Mouse (Mus musculus) MEL (cell line): ENCODE results near the gene Olfr374.

Experiments used
- CTCF ChIP-seq, 3 experiments: IDR thresholded peaks in 2 of 3; conservative IDR thresholded peaks in 1 of 3; 2 replicates each; pipeline ENCODE4 v1.5.1; 2011 to 2012; ENCODE audit warnings: low read length in 3 of 3, low read depth in 2 of 3, mild to moderate bottlenecking in 2 of 3, improper control_type of control experiment in 1 of 3, inconsistent platforms in 1 of 3, mixed read lengths in 1 of 3, moderate library complexity in 1 of 3; ENCODE audit not compliant: control insufficient read depth in 1 of 3, insufficient read depth in 1 of 3, poor library complexity in 1 of 3, severe bottlenecking in 1 of 3
- GATA1 ChIP-seq: IDR thresholded peaks from 2 replicates; pipeline ENCODE4 v1.6.1; 2011; ENCODE audit warnings: low read depth, low read length, improper control_type of control experiment
- MAFK ChIP-seq: IDR thresholded peaks from 2 replicates; pipeline ENCODE4 v1.6.1; 2011; ENCODE audit warnings: low read depth, mild to moderate bottlenecking, low read length, improper control_type of control experiment, borderline replicate concordance
- MXI1 ChIP-seq: IDR thresholded peaks from 2 replicates; pipeline ENCODE4 v1.6.1; 2011; ENCODE audit warnings: mild to moderate bottlenecking, low read depth, low read length, improper control_type of control experiment
- POLR2A ChIP-seq, 2 experiments: IDR thresholded peaks; 2 replicates each; pipeline ENCODE4 v1.6.1; 2011 to 2012; ENCODE audit warnings: low read length in 2 of 2, mild to moderate bottlenecking in 2 of 2, control low read depth in 1 of 2, improper control_type of control experiment in 1 of 2, low read depth in 1 of 2, moderate library complexity in 1 of 2; ENCODE audit not compliant: control insufficient read depth in 1 of 2, insufficient read depth in 1 of 2, poor library complexity in 1 of 2
- SIN3A ChIP-seq: IDR thresholded peaks from 2 replicates; pipeline ENCODE4 v1.6.1; 2012; ENCODE audit warnings: low read length, improper control_type of control experiment, inconsistent platforms
- UBTF ChIP-seq: IDR thresholded peaks from 2 replicates; pipeline ENCODE4 v1.6.1; 2012; ENCODE audit warnings: low read depth, mild to moderate bottlenecking, inconsistent platforms, low read length, improper control_type of control experiment, moderate library complexity, borderline replicate concordance; ENCODE audit not compliant: insufficient read depth
- USF1 ChIP-seq: IDR thresholded peaks from 2 replicates; pipeline ENCODE4 v1.6.1; 2014; ENCODE audit warnings: low read depth, mild to moderate bottlenecking, inconsistent platforms, low read length, improper control_type of control experiment, moderate library complexity
- ZC3H11A ChIP-seq: IDR thresholded peaks from 2 replicates; pipeline ENCODE4 v1.6.1; 2012; ENCODE audit warnings: low read depth, mild to moderate bottlenecking, inconsistent platforms, low read length, improper control_type of control experiment

- no peak for TF ChIP-seq CTCF (IDR thresholded peaks at IDR 0.05 in 2 of 3, conservative IDR thresholded peaks at IDR 0.05 in 1 of 3; ENCODE audit: control insufficient read depth in 1 of 3, insufficient read depth in 1 of 3, low read depth in 2 of 3, low read length in 3 of 3, poor library complexity in 1 of 3, severe bottlenecking in 1 of 3)
- TF ChIP-seq MAFK: no peak
- TF ChIP-seq ZC3H11A: no peak
- TF ChIP-seq GATA1: no peak
- TF ChIP-seq USF1: no peak
- no peak for TF ChIP-seq UBTF
- no peak for TF ChIP-seq POLR2A (IDR thresholded peaks at IDR 0.05; ENCODE audit: control insufficient read depth in 1 of 2, insufficient read depth in 1 of 2, low read depth in 1 of 2, low read length in 2 of 2, poor library complexity in 1 of 2)
- no peak for TF ChIP-seq MXI1
- TF ChIP-seq SIN3A: no peak
These were observed 28.1 kb downstream of the Olfr374 start, which contains the start of gene Tpm4 for GRCm38 (mm10) chr8:72134756-72135445.
